ENCODE assay signal across 14 mouse cellular contexts in genomic region chr11:116369051-116369450, GRCm38 (mm10). TPM values are rescaled to one million over a fixed set of nuclear protein-coding genes. Genes with fewer than 3 reads are reported as not detected.
DNase-seq lines count a peak whose midpoint lies in the region; ATAC-seq and TF ChIP-seq lines count a peak whose summit lies in the region.
"Had no signal": no experiment of that assay in that cellular context is flagged by ENCODE, and none has a peak within 500 bp of the region (broad histone marks: within the 10 kb centered on the region; RNA-seq: fewer than 3 reads in every experiment).

No protein-coding gene starts in this region.

- no peak for ATAC-seq in liver, embryonic 11.5 days (replicated peaks; ENCODE audit: low FRiP score)
- ATAC-seq in stomach, postnatal 0 days (ENCODE audit: low FRiP score, low TSS enrichment) = no peak

- H3K27me3 ChIP-seq in liver, embryonic 11.5 days (replicated peaks; ENCODE audit: control insufficient read depth, insufficient read depth, low read length) = no peaks in the 10 kb centered on the region
- H3K27me3 ChIP-seq in CH12.LX (replicated peaks) = no peaks in the 10 kb centered on the region
- H3K27me3 ChIP-seq in embryonic facial prominence, embryonic 10.5 days (replicated peaks; ENCODE audit: low read depth, poor library complexity, severe bottlenecking) = no peaks in the 10 kb centered on the region
- no peaks in the 10 kb centered on the region for H3K27me3 ChIP-seq in splenic B cell, adult 2 months (ENCODE audit: control insufficient read depth, insufficient read depth, low read length, poor library complexity, severe bottlenecking)
- no peaks in the 10 kb centered on the region for H3K27me3 ChIP-seq in stomach, postnatal 0 days (ENCODE audit: control insufficient read depth, insufficient read depth, low read length)
- H3K27me3 ChIP-seq: forebrain, embryonic 12.5 days had no signal

- no peak for TF ChIP-seq POLR2A in CH12.LX (IDR thresholded peaks at IDR 0.05; ENCODE audit: low read depth, low read length)

- no peak for TF ChIP-seq CTCF in CH12.LX (conservative IDR thresholded peaks at IDR 0.05 in 1 of 2, IDR thresholded peaks at IDR 0.05 in 1 of 2; ENCODE audit: low read depth in 2 of 2, low read length in 2 of 2)
- no peak for TF ChIP-seq CTCF in stomach, postnatal 0 days (IDR thresholded peaks at IDR 0.05; ENCODE audit: low read depth)

- no peaks in the 10 kb centered on the region for H3K36me3 ChIP-seq in liver, embryonic 11.5 days (ENCODE audit: control insufficient read depth, insufficient read depth, low read length)
- peaks cover 2 to 3% of the 10 kb centered on the region in 2 experiments for H3K36me3 ChIP-seq in CH12.LX (replicated peaks in 1 of 2; ENCODE audit: control insufficient read depth in 1 of 2, insufficient read depth in 1 of 2, low read length in 1 of 2)
- no peaks in the 10 kb centered on the region for H3K36me3 ChIP-seq in embryonic facial prominence, embryonic 10.5 days (replicated peaks)
- H3K36me3 ChIP-seq in splenic B cell, adult 2 months (ENCODE audit: control insufficient read depth, insufficient read depth, low read length, poor library complexity, severe bottlenecking) = no peaks in the 10 kb centered on the region
- H3K36me3 ChIP-seq in stomach, postnatal 0 days (ENCODE audit: control insufficient read depth, insufficient read depth, low read length) = no peaks in the 10 kb centered on the region
- H3K36me3 ChIP-seq: forebrain, embryonic 12.5 days had no signal

- in situ Hi-C loops in CH12.LX (cut with MboI; ENCODE audit: low pct_ligation_motif_present, low pct_unique_long_range_greater_than_20kb, low sequenced_read_pairs) = no loop called here

- no peak for TF ChIP-seq RAD21 in CH12.LX (IDR thresholded peaks at IDR 0.05; ENCODE audit: low read depth, low read length)

- no peak overlapping the region for H3K4me3 ChIP-seq in liver, embryonic 11.5 days (ENCODE audit: low read depth, low read length)
- H3K4me3 ChIP-seq in CH12.LX (replicated peaks in 1 of 3; ENCODE audit: low read depth in 2 of 3, low read length in 2 of 3, poor library complexity in 1 of 3) = no peak overlapping the region
- no peak overlapping the region for H3K4me3 ChIP-seq in embryonic facial prominence, embryonic 10.5 days
- no peak overlapping the region for H3K4me3 ChIP-seq in stomach, postnatal 0 days (ENCODE audit: low read depth, low read length)
- H3K4me3 ChIP-seq: forebrain, embryonic 12.5 days had no signal

- no peaks in the 10 kb centered on the region for H3K9me3 ChIP-seq in liver, embryonic 11.5 days (ENCODE audit: control insufficient read depth, low read length)
- no peaks in the 10 kb centered on the region for H3K9me3 ChIP-seq in CH12.LX (replicated peaks; ENCODE audit: low read length)
- no peaks in the 10 kb centered on the region for H3K9me3 ChIP-seq in embryonic facial prominence, embryonic 10.5 days
- no peaks in the 10 kb centered on the region for H3K9me3 ChIP-seq in stomach, postnatal 0 days (ENCODE audit: control insufficient read depth, low read length)
- H3K9me3 ChIP-seq: forebrain, embryonic 12.5 days had no signal

- peaks cover 30% of the 10 kb centered on the region for H3K4me1 ChIP-seq in liver, embryonic 11.5 days (replicated peaks; ENCODE audit: control insufficient read depth, insufficient read depth, low read length)
- H3K4me1 ChIP-seq in CH12.LX (ENCODE audit: control insufficient read depth in 1 of 2, insufficient read depth in 2 of 2) = peaks cover 18 to 43% of the 10 kb centered on the region in 2 experiments
- peaks cover 32% of the 10 kb centered on the region for H3K4me1 ChIP-seq in embryonic facial prominence, embryonic 10.5 days
- no peaks in the 10 kb centered on the region for H3K4me1 ChIP-seq in stomach, postnatal 0 days (replicated peaks; ENCODE audit: control insufficient read depth, insufficient read depth)
- H3K4me1 ChIP-seq: forebrain, embryonic 12.5 days had no signal

- no peak for DNase-seq in liver, embryonic 11.5 days (ENCODE audit: low spot score)
- DNase-seq in liver (no peak), CH12.LX (ENCODE audit: extremely low read depth) (no peak)
- DNase-seq in embryonic facial prominence, embryonic 10.5 days (ENCODE audit: low spot score) = no peak
- peak; percentile 34 for DNase-seq in splenic B cell, adult 2 months (ENCODE audit: low read depth, low spot score)
- DNase-seq in right cerebral cortex, postnatal 4 days = no peak
- DNase-seq in stomach, postnatal 0 days (ENCODE audit: low spot score) = no peak
- DNase-seq: adrenal gland, postnatal 36 days; kidney, adult 8-10 months; lung, embryonic 14.5 days; right cerebral cortex, adult 18-20 months had no signal

- H3K9ac ChIP-seq in liver, embryonic 11.5 days (ENCODE audit: low read depth, low read length) = no peak overlapping the region
- H3K9ac ChIP-seq in CH12.LX (ENCODE audit: insufficient read depth, low read depth) = no peak overlapping the region
- H3K9ac ChIP-seq in stomach, postnatal 0 days (ENCODE audit: low read length) = no peak overlapping the region
- H3K9ac ChIP-seq: forebrain, embryonic 12.5 days; hindbrain, embryonic 14.5 days; lung, embryonic 14.5 days had no signal

- TF ChIP-seq EP300 in CH12.LX (IDR thresholded peaks at IDR 0.05; ENCODE audit: low read length) = no peak
- TF ChIP-seq EP300 in stomach, postnatal 0 days (optimal IDR thresholded peaks at IDR 0.05) = no peak

- no peaks in the 10 kb centered on the region for H3K79me2 ChIP-seq in CH12.LX (replicated peaks; ENCODE audit: control insufficient read depth, extremely low read depth, insufficient read depth, poor library complexity, severe bottlenecking)

- dilution Hi-C loops in CH12.LX (cut with MboI; ENCODE audit: extremely low pct_ligation_motif_present, extremely low pct_unique_long_range_greater_than_20kb, low sequenced_read_pairs) = no loop called here

- H3K27ac ChIP-seq in liver, embryonic 11.5 days (ENCODE audit: low read depth, low read length) = peak overlapping the region; percentile 32; the same call in 1 of the 2 replicates
- H3K27ac ChIP-seq in CH12.LX (ENCODE audit: insufficient read depth, low read depth) = no peak overlapping the region
- H3K27ac ChIP-seq in embryonic facial prominence, embryonic 10.5 days (replicated peaks) = 0 out of 2 replicates have a peak overlapping the region, but pooled peaks have one; percentile 15
- no peak overlapping the region for H3K27ac ChIP-seq in stomach, postnatal 0 days (replicated peaks)
- H3K27ac ChIP-seq: forebrain, embryonic 12.5 days; hindbrain, embryonic 14.5 days had no signal

- 79% methylated on average over 14 of the region's 14 CpGs for WGBS in liver, embryonic 11.5 days
- WGBS in embryonic facial prominence, embryonic 10.5 days = 93% methylated on average over 14 of the region's 14 CpGs
- WGBS in stomach, postnatal 0 days = 82% methylated on average over 14 of the region's 14 CpGs

- H3K4me2 ChIP-seq in liver, embryonic 11.5 days = no peak overlapping the region
- H3K4me2 ChIP-seq in CH12.LX (ENCODE audit: insufficient read depth, low read depth, poor library complexity, severe bottlenecking) = no peak overlapping the region
- no peak overlapping the region for H3K4me2 ChIP-seq in stomach, postnatal 0 days (replicated peaks; ENCODE audit: low read depth)
- H3K4me2 ChIP-seq: forebrain, embryonic 12.5 days; hindbrain, embryonic 14.5 days; lung, embryonic 14.5 days had no signal

TF ChIP-seq in CH12.LX, 34 proteins besides CTCF, POLR2A, EP300 and RAD21:
- TF ChIP-seq SMC3 (IDR thresholded peaks at IDR 0.05; ENCODE audit: low read depth, low read length) (no peak), CHD1 (IDR thresholded peaks at IDR 0.05; ENCODE audit: low read depth, low read length) (0 out of 2 replicates have a peak, but pooled peaks have one; percentile 55)

RNA-seq across cellular contexts. Expression of gene Foxj1, which starts 33.9 kb away (rescaled TPM):
- 1.2 and 1.3 TPM in 2 replicates for polyA plus RNA-seq in liver, embryonic 11.5 days (2014; fragmentation: Nextera tagmentation; extraction: Ambion mirVana)
- total RNA-seq in CH12.LX (2012; rRNA removed) = 0.67 and 2.6 TPM in 2 replicates
- total RNA-seq in CH12.LX (2014; rRNA removed) = 2.0 and 3.0 TPM in 2 replicates
- polyA plus RNA-seq in CH12.LX (2012; ENCODE audit: insufficient read length, low read depth) = 0.12 and 0.26 TPM in 2 replicates
- polyA plus RNA-seq in embryonic facial prominence, embryonic 10.5 days (2016; fragmentation: Nextera tagmentation; extraction: Ambion mirVana) = 2.3 and 3.3 TPM in 2 replicates
- 0.19 and 0.40 TPM in 2 replicates for polyA plus RNA-seq in stomach, postnatal 0 days (2015; fragmentation: Nextera tagmentation; extraction: Ambion mirVana)
- total RNA-seq: neutrophil, adult 5-6 weeks had no signal

RNA-seq across cellular contexts. Expression of gene Rnf157, which starts 43.8 kb away (rescaled TPM):
- 5.0 and 6.8 TPM in 2 replicates for polyA plus RNA-seq in liver, embryonic 11.5 days (2014; fragmentation: Nextera tagmentation; extraction: Ambion mirVana)
- total RNA-seq in CH12.LX (2012; rRNA removed) = 17.2 and 39.3 TPM in 2 replicates
- 7.2 and 8.7 TPM in 2 replicates for total RNA-seq in CH12.LX (2014; rRNA removed)
- polyA plus RNA-seq in CH12.LX (2012; ENCODE audit: insufficient read length, low read depth) = 8.7 and 10.9 TPM in 2 replicates
- 12.7 and 15.7 TPM in 2 replicates for polyA plus RNA-seq in embryonic facial prominence, embryonic 10.5 days (2016; fragmentation: Nextera tagmentation; extraction: Ambion mirVana)
- 2.8 and 3.0 TPM in 2 replicates for polyA plus RNA-seq in stomach, postnatal 0 days (2015; fragmentation: Nextera tagmentation; extraction: Ambion mirVana)

Comparison
In these comparisons a context has a peak if more than half of its experiments do, and no peak if none do; other contexts are left out.
1. H3K27ac ChIP-seq: peak in liver, embryonic 11.5 days (single experiment) and embryonic facial prominence, embryonic 10.5 days (single experiment); none in CH12.LX (single experiment) and stomach, postnatal 0 days (single experiment).